Mouse (Mus musculus): ENCODE data around the gene Pik3c2b. TPM values are rescaled to one million over a fixed set of nuclear protein-coding genes. Genes with fewer than 3 reads are reported as not detected.

The Pik3c2b gene
- polyA plus RNA-seq, 1 experiment from 2014 or later, result 13.8 TPM

DNA sequence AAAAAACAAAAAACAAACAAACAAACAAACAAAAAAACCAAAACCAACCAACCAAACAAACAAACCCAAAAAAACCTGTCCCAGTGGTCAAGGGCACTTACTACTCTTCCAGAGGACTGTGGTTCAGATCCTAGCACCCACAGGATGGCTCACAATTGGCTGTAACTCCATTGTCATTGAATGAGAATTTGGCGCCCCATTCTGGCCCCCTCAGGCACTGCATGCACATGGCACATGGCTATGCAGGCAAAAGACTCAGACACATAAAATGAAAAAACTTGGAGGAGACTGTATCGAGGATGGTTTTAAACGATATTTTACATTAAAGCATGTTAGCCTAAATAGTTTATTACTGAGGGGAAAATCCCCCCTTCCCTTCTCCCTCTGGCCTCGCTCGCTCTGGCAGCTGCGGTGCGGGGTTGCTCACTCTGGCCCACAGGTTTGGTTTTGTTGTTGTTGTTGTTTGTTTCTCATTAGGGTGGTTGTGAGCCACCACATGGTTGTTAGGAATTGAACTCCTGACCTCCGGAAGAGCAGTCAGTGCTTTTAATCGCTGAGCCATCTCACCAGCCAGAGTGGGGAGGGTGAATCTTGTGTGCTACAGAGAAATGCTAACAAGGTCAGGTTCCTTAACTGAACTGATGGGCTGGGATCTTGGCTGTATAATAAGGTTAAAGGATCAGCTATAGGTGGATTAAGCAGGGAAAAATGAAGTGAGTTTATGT lies 80.3 kb downstream of the Pik3c2b start:
- 85% methylated on average over 9 of the region's 9 CpGs for WGBS
- no peak overlapping the region for H3K9ac ChIP-seq (replicated peaks; ENCODE audit: low read depth, low read length)

DNA sequence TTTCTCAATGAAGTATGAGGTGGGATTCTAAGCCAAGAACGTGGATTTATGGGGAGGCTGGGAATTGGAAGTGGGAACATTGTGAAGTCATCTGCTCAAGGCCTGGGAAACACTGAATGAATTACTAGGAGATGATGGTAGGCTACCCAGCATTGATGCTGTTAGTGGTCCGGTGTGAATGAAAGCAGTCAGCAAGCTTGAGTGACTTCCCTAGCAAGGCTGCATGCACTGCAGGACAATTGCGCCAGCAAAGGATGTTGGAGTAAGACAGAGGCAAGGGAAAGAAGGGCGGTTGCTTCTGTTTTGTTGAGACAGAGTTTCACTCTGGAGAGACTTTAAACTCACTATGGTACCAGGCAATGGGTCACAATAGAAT lies 80.9 kb downstream of the Pik3c2b start:
- Histone ChIP-seq H3K27ac (ENCODE audit: low read length) (no peak overlapping the region), H3K27me3 (ENCODE audit: control insufficient read depth, insufficient read depth, low read length) (no peaks in the 10 kb centered on the region), H3K4me2 (replicated peaks; ENCODE audit: low read depth, low read length) (no peak overlapping the region), H3K36me3 (ENCODE audit: control insufficient read depth, insufficient read depth, low read length) (no peaks in the 10 kb centered on the region), H3K9me3 (ENCODE audit: control insufficient read depth, low read depth, low read length) (no peaks in the 10 kb centered on the region), H3K4me3 (ENCODE audit: low read depth, low read length) (no peak overlapping the region), H3K9ac (replicated peaks; ENCODE audit: low read depth, low read length) (no peak overlapping the region), H3K4me1 (ENCODE audit: control insufficient read depth, insufficient read depth, low read length) (peaks cover under 1% of the 10 kb centered on the region; the same call in 1 of the 2 replicates)
- WGBS, result 69% methylated on average over 4 of the region's 4 CpGs
- ATAC-seq (ENCODE audit: insufficient number of reproducible peaks, insufficient read depth, low FRiP score, low read depth), result no peak

More for the DNA sequence above, 80.3 kb downstream of the Pik3c2b start:
- Histone ChIP-seq H3K9me3 (ENCODE audit: control insufficient read depth, low read depth, low read length) (no peaks in the 10 kb centered on the region), H3K4me3 (ENCODE audit: low read depth, low read length) (no peak overlapping the region), H3K27ac (ENCODE audit: low read length) (no peak overlapping the region), H3K27me3 (ENCODE audit: control insufficient read depth, insufficient read depth, low read length) (no peaks in the 10 kb centered on the region), H3K4me2 (replicated peaks; ENCODE audit: low read depth, low read length) (no peak overlapping the region), H3K4me1 (ENCODE audit: control insufficient read depth, insufficient read depth, low read length) (peaks cover 6% of the 10 kb centered on the region), H3K36me3 (ENCODE audit: control insufficient read depth, insufficient read depth, low read length) (no peaks in the 10 kb centered on the region)
- no peak for ATAC-seq (ENCODE audit: insufficient number of reproducible peaks, insufficient read depth, low FRiP score, low read depth)

DNA sequence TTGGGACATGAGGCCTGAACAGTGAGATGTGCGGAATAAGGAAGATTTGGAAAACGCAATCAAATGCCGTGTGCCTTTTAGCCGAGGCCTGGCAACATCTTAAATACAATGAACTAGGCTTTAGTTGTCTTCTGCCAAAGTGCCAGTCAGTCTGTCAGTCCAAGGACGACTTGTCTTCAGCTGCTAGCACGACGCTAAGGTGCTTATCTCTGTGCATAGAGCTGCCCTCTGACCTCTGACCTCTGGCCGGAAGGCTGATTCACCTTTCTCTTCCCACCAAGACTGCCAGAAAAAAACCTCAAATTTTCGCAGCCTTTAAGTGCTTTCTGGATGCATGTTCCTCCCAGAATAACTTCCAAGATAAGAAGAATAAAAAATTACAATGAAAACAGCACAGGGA lies 81.9 kb downstream of the Pik3c2b start:
- Histone ChIP-seq H3K27me3 (ENCODE audit: control insufficient read depth, insufficient read depth, low read length) (no peaks in the 10 kb centered on the region), H3K9ac (replicated peaks; ENCODE audit: low read depth, low read length) (no peak overlapping the region), H3K4me2 (replicated peaks; ENCODE audit: low read depth, low read length) (no peak overlapping the region), H3K4me1 (ENCODE audit: control insufficient read depth, insufficient read depth, low read length) (no peaks in the 10 kb centered on the region), H3K4me3 (ENCODE audit: low read depth, low read length) (no peak overlapping the region), H3K9me3 (ENCODE audit: control insufficient read depth, low read depth, low read length) (no peaks in the 10 kb centered on the region), H3K36me3 (ENCODE audit: control insufficient read depth, insufficient read depth, low read length) (no peaks in the 10 kb centered on the region), H3K27ac (ENCODE audit: low read length) (no peak overlapping the region)
- no peak for ATAC-seq (ENCODE audit: insufficient number of reproducible peaks, insufficient read depth, low FRiP score, low read depth)
- WGBS, result 53% methylated on average over 9 of the region's 9 CpGs

DNA sequence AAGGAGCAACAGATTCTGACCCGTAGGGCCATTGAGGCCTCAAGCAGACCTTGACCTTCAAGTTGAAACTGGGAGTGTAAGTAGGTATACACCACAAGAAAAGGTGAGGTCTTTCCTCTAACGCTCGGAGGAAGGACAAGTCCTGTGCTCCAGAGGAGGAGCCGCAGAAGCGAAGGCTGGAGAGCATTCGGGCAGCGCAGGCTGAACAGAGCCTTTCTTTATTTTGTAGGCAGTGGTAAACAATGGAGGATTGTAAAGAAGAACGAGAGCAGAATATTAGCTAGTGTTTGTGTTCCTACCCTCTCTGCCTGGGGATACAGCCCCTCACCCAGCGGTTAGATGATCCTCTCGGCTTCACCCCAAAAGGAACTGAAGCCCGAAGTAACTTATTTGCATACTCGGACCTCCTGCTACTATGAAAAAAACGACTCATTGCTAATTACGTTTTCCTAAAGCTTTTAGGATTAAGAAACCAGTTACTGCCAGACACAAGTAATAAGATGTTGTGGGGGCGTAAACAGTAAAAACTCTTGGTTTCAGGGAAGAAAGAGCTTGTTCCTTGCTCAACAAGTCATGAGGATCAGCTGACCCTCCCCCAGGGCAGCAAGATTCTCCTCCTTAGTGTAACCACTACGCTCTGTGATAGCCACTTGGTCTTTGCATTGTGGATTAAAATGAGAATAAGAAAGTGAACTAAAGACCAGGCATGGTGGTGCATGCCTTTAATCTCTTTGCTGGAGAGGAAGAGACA lies 84.2 kb downstream of the Pik3c2b start:
- ATAC-seq (ENCODE audit: insufficient number of reproducible peaks, insufficient read depth, low FRiP score, low read depth), result no peak
- Histone ChIP-seq H3K9me3 (ENCODE audit: control insufficient read depth, low read depth, low read length) (no peaks in the 10 kb centered on the region), H3K36me3 (ENCODE audit: control insufficient read depth, insufficient read depth, low read length) (no peaks in the 10 kb centered on the region; the same call in 1 of the 2 replicates), H3K27ac (ENCODE audit: low read length) (peak overlapping the region; percentile 10; the same call in 1 of the 2 replicates), H3K4me2 (replicated peaks; ENCODE audit: low read depth, low read length) (no peak overlapping the region), H3K9ac (replicated peaks; ENCODE audit: low read depth, low read length) (no peak overlapping the region), H3K27me3 (ENCODE audit: control insufficient read depth, insufficient read depth, low read length) (no peaks in the 10 kb centered on the region), H3K4me3 (ENCODE audit: low read depth, low read length) (no peak overlapping the region), H3K4me1 (ENCODE audit: control insufficient read depth, insufficient read depth, low read length) (no peaks in the 10 kb centered on the region)
- 41% methylated on average over 16 of the region's 16 CpGs for WGBS

DNA sequence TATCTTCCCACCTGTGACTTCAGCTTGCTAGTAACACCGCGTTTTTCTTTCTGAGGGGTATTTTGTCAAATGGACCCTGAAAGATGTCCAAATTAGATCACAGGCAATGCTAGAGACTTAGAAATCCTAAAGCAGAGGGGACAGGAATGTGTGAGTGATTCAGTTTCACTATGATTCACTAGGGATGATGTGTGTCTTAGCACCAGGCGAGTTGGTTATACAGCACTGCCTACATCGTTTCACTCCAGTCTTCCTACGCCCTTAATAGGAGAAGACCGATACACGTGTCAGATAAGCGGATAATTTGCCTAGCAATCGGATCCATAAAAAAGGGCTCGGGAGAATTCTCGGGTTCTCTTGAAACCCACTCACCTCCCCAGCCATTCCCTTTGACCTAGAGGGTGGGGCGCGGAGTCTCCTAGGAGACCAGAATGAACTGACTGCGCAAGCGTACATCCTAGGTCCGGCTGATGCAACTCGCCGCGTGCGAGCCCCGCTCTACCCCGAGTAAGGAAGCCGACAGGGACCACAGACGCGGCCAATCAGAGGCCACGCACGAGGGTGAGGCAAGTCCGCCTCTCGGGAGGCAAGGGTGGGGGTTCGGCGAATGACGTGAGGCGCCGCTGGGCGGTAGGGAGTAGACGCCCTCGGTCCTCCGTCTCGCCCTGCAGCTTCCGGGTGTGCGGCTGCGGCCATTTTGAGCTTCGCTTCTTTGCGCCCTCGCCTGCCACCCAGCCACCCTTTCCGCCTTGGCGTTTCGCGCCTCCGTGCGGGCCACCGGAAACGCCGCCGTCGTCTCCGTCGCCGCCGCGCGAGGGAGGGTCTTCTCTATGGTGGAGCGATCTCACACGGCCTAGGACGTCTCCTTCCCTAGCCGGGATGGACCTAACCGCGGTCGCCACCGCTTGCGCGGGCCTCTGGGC lies 85.4 kb downstream of the Pik3c2b start, which contains the start of gene Ppp1r15b:
Gene Ppp1r15b, plus strand, starts transcription at position 506 of the 923 bp plus-strand sequence.
- Histone ChIP-seq H3K27ac (ENCODE audit: low read length) (peak within 1 kb of the TSS; percentile 96), H3K4me2 (replicated peaks; ENCODE audit: low read depth, low read length) (peak within 1 kb of the TSS; percentile 83), H3K9ac (replicated peaks; ENCODE audit: low read depth, low read length) (peak within 1 kb of the TSS; percentile 98), H3K4me3 (ENCODE audit: low read depth, low read length) (peak within 1 kb of the TSS; percentile 94), H3K36me3 (ENCODE audit: control insufficient read depth, insufficient read depth, low read length) (no peaks in the 10 kb centered on the region; the same call in 1 of the 2 replicates), H3K9me3 (ENCODE audit: control insufficient read depth, low read depth, low read length) (no peaks in the 10 kb centered on the region), H3K27me3 (ENCODE audit: control insufficient read depth, insufficient read depth, low read length) (no peaks in the 10 kb centered on the region), H3K4me1 (ENCODE audit: control insufficient read depth, insufficient read depth, low read length) (peaks cover 4% of the 10 kb centered on the region; the same call in 1 of the 2 replicates)
- peak; percentile 99 for ATAC-seq (ENCODE audit: insufficient number of reproducible peaks, insufficient read depth, low FRiP score, low read depth)
- under 1% methylated on average over 72 of the region's 72 CpGs for WGBS

DNA sequence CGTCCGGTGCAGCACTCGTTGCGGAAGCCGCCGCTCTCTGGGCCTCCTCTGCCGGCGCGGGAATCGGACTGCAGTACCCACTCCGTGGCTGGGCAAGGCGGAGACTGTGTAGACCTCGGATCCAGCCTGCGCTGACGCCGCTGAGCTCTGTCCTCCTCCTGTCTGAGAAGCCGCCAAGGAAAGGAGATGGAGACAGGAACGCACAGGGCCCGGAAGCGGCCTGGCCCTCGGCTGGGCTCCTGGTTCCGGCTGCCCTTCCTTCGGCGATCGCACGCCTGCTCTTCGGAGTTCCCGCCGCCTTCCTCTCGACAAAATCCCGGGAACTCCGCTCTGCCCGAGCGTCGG lies 86.1 kb downstream of the Pik3c2b start:
- Histone ChIP-seq H3K9me3 (ENCODE audit: control insufficient read depth, low read depth, low read length) (no peaks in the 10 kb centered on the region), H3K9ac (replicated peaks; ENCODE audit: low read depth, low read length) (peak overlapping the region; percentile 98), H3K27me3 (ENCODE audit: control insufficient read depth, insufficient read depth, low read length) (no peaks in the 10 kb centered on the region), H3K27ac (ENCODE audit: low read length) (peak overlapping the region; percentile 96), H3K4me3 (ENCODE audit: low read depth, low read length) (peak overlapping the region; percentile 94), H3K36me3 (ENCODE audit: control insufficient read depth, insufficient read depth, low read length) (peaks cover 3% of the 10 kb centered on the region; the same call in 1 of the 2 replicates), H3K4me1 (ENCODE audit: control insufficient read depth, insufficient read depth, low read length) (peaks cover 6% of the 10 kb centered on the region; the same call in 1 of the 2 replicates), H3K4me2 (replicated peaks; ENCODE audit: low read depth, low read length) (peak overlapping the region; percentile 83)
- no peak; the same call in 1 of the 2 replicates for ATAC-seq (ENCODE audit: insufficient number of reproducible peaks, insufficient read depth, low FRiP score, low read depth)
- WGBS, result under 1% methylated on average over 35 of the region's 35 CpGs

DNA sequence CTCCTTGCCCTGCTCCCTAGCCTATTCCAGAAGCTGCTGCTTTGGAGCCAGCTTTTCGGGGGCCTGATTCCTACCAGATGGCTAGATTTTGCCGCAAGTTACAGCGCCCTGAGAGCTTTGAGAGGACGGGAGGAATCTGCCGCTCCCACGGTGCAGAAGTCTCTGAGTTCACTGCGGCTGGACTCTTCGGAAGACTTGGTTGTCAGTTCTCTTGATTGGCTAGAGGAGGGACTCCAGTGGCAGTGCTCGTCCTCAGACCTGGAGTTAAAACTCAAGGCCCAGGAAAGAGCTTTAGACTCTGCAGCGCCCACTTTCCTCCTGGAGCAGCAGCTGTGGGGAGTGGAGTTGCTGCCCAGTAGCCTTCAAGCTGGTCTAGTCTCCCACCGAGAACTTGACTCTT lies 86.5 kb downstream of the Pik3c2b start:
- Histone ChIP-seq H3K9me3 (ENCODE audit: control insufficient read depth, low read depth, low read length) (no peaks in the 10 kb centered on the region), H3K36me3 (ENCODE audit: control insufficient read depth, insufficient read depth, low read length) (peaks cover 7% of the 10 kb centered on the region), H3K4me1 (ENCODE audit: control insufficient read depth, insufficient read depth, low read length) (peaks cover 6% of the 10 kb centered on the region; the same call in 1 of the 2 replicates), H3K4me2 (replicated peaks; ENCODE audit: low read depth, low read length) (peak overlapping the region; percentile 83), H3K4me3 (ENCODE audit: low read depth, low read length) (peak overlapping the region; percentile 94), H3K27me3 (ENCODE audit: control insufficient read depth, insufficient read depth, low read length) (no peaks in the 10 kb centered on the region), H3K27ac (ENCODE audit: low read length) (peak overlapping the region; percentile 96), H3K9ac (replicated peaks; ENCODE audit: low read depth, low read length) (peak overlapping the region; percentile 98)
- no peak for ATAC-seq (ENCODE audit: insufficient number of reproducible peaks, insufficient read depth, low FRiP score, low read depth)
- WGBS, result 1% methylated on average over 11 of the region's 11 CpGs

Data from stomach, embryonic 14.5 days (tissue).